Mouse (Mus musculus): Measurements from ENCODE around the gene Lax1.

DNA sequence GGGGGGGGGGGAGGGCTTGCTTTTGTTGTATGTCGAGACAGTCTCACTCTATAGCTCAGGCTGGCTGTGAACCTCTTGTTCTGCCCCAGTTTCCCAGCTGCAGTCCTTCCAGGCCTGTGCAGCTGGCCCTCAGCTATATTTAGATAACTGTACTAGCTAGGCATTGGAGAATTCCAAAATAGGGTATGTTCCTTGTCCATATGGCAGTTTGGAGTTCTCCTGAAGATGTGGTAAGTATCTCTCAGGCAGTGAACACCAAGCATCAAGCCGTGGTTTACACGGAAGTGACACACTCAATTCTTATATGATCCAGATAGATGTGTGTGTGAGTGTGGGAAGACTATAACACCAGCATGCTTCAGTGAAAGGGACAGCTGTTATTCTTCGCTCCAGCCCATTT, 26.5 kb downstream of the Lax1 start:
- TF ChIP-seq CTCF (IDR thresholded peaks at IDR 0.05; ENCODE audit: borderline replicate concordance, extremely low read depth, insufficient read depth, insufficient read length) = no peak
- TF ChIP-seq POLR2A (IDR thresholded peaks at IDR 0.05; ENCODE audit: borderline replicate concordance, extremely low read depth, insufficient read depth, insufficient read length, poor library complexity, severe bottlenecking) = no peak

Data from brain, embryonic 14.5 days (tissue).